Mouse (Mus musculus) MEL (cell line): ENCODE data around the gene Klk4. TPM values are rescaled to one million over a fixed set of nuclear protein-coding genes. Genes with fewer than 3 reads are reported as not detected.

Experiments
- DNase-seq: peaks from one replicate; pipeline ENCODE4 v3.0.0; 2011; ENCODE audit warnings: low read depth, low spot score
- H3K27ac ChIP-seq: 2 replicates; pipeline ENCODE4 v1.5.1; 2012; ENCODE audit warnings: low read depth, mild to moderate bottlenecking, control low read depth, low read length, moderate library complexity; ENCODE audit not compliant: control insufficient read depth
- H3K27me3 ChIP-seq, 2 experiments: fragments of 150-350 bp in 1 of 2; sonication (generic) in 1 of 2; 2 replicates each; pipeline ENCODE4 v1.6.1; 2012; ENCODE audit warnings: low read length in 2 of 2, mild to moderate bottlenecking in 2 of 2, improper control_type of control experiment in 1 of 2, moderate library complexity in 1 of 2; ENCODE audit not compliant: insufficient read depth in 2 of 2, control insufficient read depth in 1 of 2
- H3K36me3 ChIP-seq, 2 experiments: 2 replicates each; pipeline ENCODE4 v1.6.1; 2012 to 2014; ENCODE audit warnings: low read length in 2 of 2, improper control_type of control experiment in 1 of 2, inconsistent platforms in 1 of 2, mild to moderate bottlenecking in 1 of 2; ENCODE audit not compliant: insufficient read depth in 2 of 2, control insufficient read depth in 1 of 2
- H3K4me1 ChIP-seq, 2 experiments: fragments of 150-350 bp in 1 of 2; sonication (generic) in 1 of 2; 2 replicates each; pipeline ENCODE4 v1.6.1; 2012; ENCODE audit warnings: low read length in 2 of 2, improper control_type of control experiment in 1 of 2, mild to moderate bottlenecking in 1 of 2; ENCODE audit not compliant: insufficient read depth in 2 of 2, control insufficient read depth in 1 of 2
- H3K4me3 ChIP-seq, 2 experiments: fragments of 150-350 bp in 1 of 2; sonication (generic) in 1 of 2; 2 replicates each; pipeline ENCODE4 v1.5.1; 2012; ENCODE audit warnings: low read depth in 2 of 2, low read length in 2 of 2, mild to moderate bottlenecking in 2 of 2, moderate library complexity in 2 of 2, control low read depth in 1 of 2, improper control_type of control experiment in 1 of 2; ENCODE audit not compliant: control insufficient read depth in 1 of 2, insufficient read depth in 1 of 2
- H3K79me2 ChIP-seq: 2 replicates; pipeline ENCODE4 v1.6.1; 2012; ENCODE audit warnings: mild to moderate bottlenecking, low read length, moderate library complexity; ENCODE audit not compliant: control insufficient read depth, poor library complexity, insufficient read depth
- H3K9ac ChIP-seq: 2 replicates; pipeline ENCODE4 v1.6.1; 2012; ENCODE audit warnings: low read depth, mild to moderate bottlenecking, control low read depth, low read length, moderate library complexity; ENCODE audit not compliant: control insufficient read depth, poor library complexity, severe bottlenecking
- H3K9me3 ChIP-seq: fragments of 150-350 bp; sonication (generic); replicated peaks from 2 replicates; pipeline ENCODE4 v1.6.1; 2012; ENCODE audit warnings: mild to moderate bottlenecking, low read length, improper control_type of control experiment, moderate library complexity; ENCODE audit not compliant: insufficient read depth
- CHD1 ChIP-seq: IDR thresholded peaks from 2 replicates; pipeline ENCODE4 v1.6.1; 2012; ENCODE audit warnings: low read depth, mild to moderate bottlenecking, inconsistent platforms, low read length, improper control_type of control experiment
- CTCF ChIP-seq, 3 experiments: IDR thresholded peaks in 2 of 3; conservative IDR thresholded peaks in 1 of 3; 2 replicates each; pipeline ENCODE4 v1.5.1; 2011 to 2012; ENCODE audit warnings: low read length in 3 of 3, low read depth in 2 of 3, mild to moderate bottlenecking in 2 of 3, improper control_type of control experiment in 1 of 3, inconsistent platforms in 1 of 3, mixed read lengths in 1 of 3, moderate library complexity in 1 of 3; ENCODE audit not compliant: control insufficient read depth in 1 of 3, insufficient read depth in 1 of 3, poor library complexity in 1 of 3, severe bottlenecking in 1 of 3
- ELF1 ChIP-seq: IDR thresholded peaks from 2 replicates; pipeline ENCODE4 v1.6.1; 2014; ENCODE audit warnings: low read depth, mild to moderate bottlenecking, inconsistent platforms, low read length, improper control_type of control experiment, moderate library complexity
- GABPA ChIP-seq: IDR thresholded peaks from 2 replicates; pipeline ENCODE4 v1.6.1; 2012; ENCODE audit warnings: low read depth, mild to moderate bottlenecking, inconsistent platforms, low read length, improper control_type of control experiment, moderate library complexity
- GATA1 ChIP-seq: IDR thresholded peaks from 2 replicates; pipeline ENCODE4 v1.6.1; 2011; ENCODE audit warnings: low read depth, low read length, improper control_type of control experiment
- HCFC1 ChIP-seq: IDR thresholded peaks from 2 replicates; pipeline ENCODE4 v1.6.1; 2012; ENCODE audit warnings: low read depth, mild to moderate bottlenecking, inconsistent platforms, low read length, improper control_type of control experiment, moderate library complexity
- JUND ChIP-seq: IDR thresholded peaks from 2 replicates; pipeline ENCODE4 v1.6.1; 2011; ENCODE audit warnings: low read depth, mild to moderate bottlenecking, improper control_type of control experiment, low read length
- KAT2A ChIP-seq: conservative IDR thresholded peaks from 2 replicates; pipeline ENCODE4 v1.6.1; 2012; ENCODE audit warnings: low read depth, low read length, improper control_type of control experiment, inconsistent platforms
- MAFK ChIP-seq: IDR thresholded peaks from 2 replicates; pipeline ENCODE4 v1.6.1; 2011; ENCODE audit warnings: low read depth, mild to moderate bottlenecking, low read length, improper control_type of control experiment, borderline replicate concordance
- MEF2A ChIP-seq: IDR thresholded peaks from 2 replicates; pipeline ENCODE4 v1.6.1; 2014; ENCODE audit warnings: low read depth, mild to moderate bottlenecking, inconsistent platforms, low read length, improper control_type of control experiment; ENCODE audit not compliant: poor library complexity, insufficient replicate concordance, severe bottlenecking; ENCODE audit errors: extremely low read depth
- MYB ChIP-seq: IDR thresholded peaks from 2 replicates; pipeline ENCODE4 v1.6.1; 2011; ENCODE audit warnings: mild to moderate bottlenecking, low read depth, low read length, improper control_type of control experiment
- MYC ChIP-seq: IDR thresholded peaks from 2 replicates; pipeline ENCODE4 v1.6.1; 2011; ENCODE audit warnings: low read depth, mild to moderate bottlenecking, low read length, improper control_type of control experiment, moderate library complexity
- NELFE ChIP-seq: IDR thresholded peaks from 2 replicates; pipeline ENCODE4 v1.6.1; 2011; ENCODE audit warnings: low read depth, low read length, improper control_type of control experiment
- NRF1 ChIP-seq: IDR thresholded peaks from 2 replicates; pipeline ENCODE4 v1.6.1; 2014; ENCODE audit warnings: low read depth, mild to moderate bottlenecking, inconsistent platforms, low read length, improper control_type of control experiment, moderate library complexity; ENCODE audit not compliant: poor library complexity, insufficient read depth, severe bottlenecking
- POLR2AphosphoS5 ChIP-seq: IDR thresholded peaks from 2 replicates; pipeline ENCODE4 v1.6.1; 2012; ENCODE audit warnings: low read depth, borderline replicate concordance, mild to moderate bottlenecking, inconsistent platforms, low read length, moderate library complexity, mixed read lengths
- RAD21 ChIP-seq: IDR thresholded peaks from 2 replicates; pipeline ENCODE4 v1.6.1; 2011; ENCODE audit warnings: mild to moderate bottlenecking, low read depth, low read length, improper control_type of control experiment
- RCOR1 ChIP-seq: IDR thresholded peaks from 2 replicates; pipeline ENCODE4 v1.6.1; 2012; ENCODE audit warnings: low read depth, mild to moderate bottlenecking, inconsistent platforms, low read length, improper control_type of control experiment
- SIN3A ChIP-seq: IDR thresholded peaks from 2 replicates; pipeline ENCODE4 v1.6.1; 2012; ENCODE audit warnings: low read length, improper control_type of control experiment, inconsistent platforms
- SMC3 ChIP-seq: IDR thresholded peaks from 2 replicates; pipeline ENCODE4 v1.6.1; 2011; ENCODE audit warnings: low read depth, low read length, improper control_type of control experiment
- TAL1 ChIP-seq: IDR thresholded peaks from 2 replicates; pipeline ENCODE4 v1.6.1; 2012; ENCODE audit warnings: mild to moderate bottlenecking, inconsistent platforms, low read length, moderate library complexity, mixed read lengths
- TCF12 ChIP-seq: IDR thresholded peaks from 2 replicates; pipeline ENCODE4 v1.6.1; 2014; ENCODE audit warnings: low read depth, mild to moderate bottlenecking, inconsistent platforms, low read length, improper control_type of control experiment, moderate library complexity
- USF1 ChIP-seq: IDR thresholded peaks from 2 replicates; pipeline ENCODE4 v1.6.1; 2014; ENCODE audit warnings: low read depth, mild to moderate bottlenecking, inconsistent platforms, low read length, improper control_type of control experiment, moderate library complexity
- ZC3H11A ChIP-seq: IDR thresholded peaks from 2 replicates; pipeline ENCODE4 v1.6.1; 2012; ENCODE audit warnings: low read depth, mild to moderate bottlenecking, inconsistent platforms, low read length, improper control_type of control experiment
- ZKSCAN1 ChIP-seq: IDR thresholded peaks from 2 replicates; pipeline ENCODE4 v1.6.1; 2012; ENCODE audit warnings: low read depth, mild to moderate bottlenecking, inconsistent platforms, low read length, improper control_type of control experiment, moderate library complexity
- polyA plus RNA-seq, 2 experiments: library from polyadenylated mRNA; stranded (reverse) in 1 of 2; unstranded in 1 of 2; fragments of >175 nt in 1 of 2; fragments of >200 nt in 1 of 2; gene quantifications; 2 replicates each; pipeline versions ENCODE4 v1.2.1 to v1.2.4; 2012; ENCODE audit warnings: low replicate concordance in 2 of 2, low read depth in 1 of 2; ENCODE audit not compliant: insufficient read length in 2 of 2, insufficient read depth in 1 of 2, missing spikeins in 1 of 2
- total RNA-seq: library from RNA; depleted of rRNA; stranded (reverse); fragments of 300-350 nt; gene quantifications from 2 replicates; pipeline ENCODE4 v1.2.3, GENCODE M21; 2012

The Klk4 gene
- total and polyA plus RNA-seq, 3 experiments, result not detected

GRCm38 (mm10) chr7:43918871-43919270, 37.9 kb downstream of the Klk4 start:
- H3K36me3 ChIP-seq, result no peaks in the 10 kb centered on the region
- H3K4me1 ChIP-seq, result no peaks in the 10 kb centered on the region
- no peaks in the 10 kb centered on the region for H3K27me3 ChIP-seq
- TF ChIP-seq ELF1 (no peak), NRF1 (no peak), TCF12 (no peak), KAT2A (no peak), CHD1 (no peak), GABPA (no peak), HCFC1 (no peak), MYB (no peak), SIN3A (no peak), MEF2A (no peak), USF1 (no peak), RAD21 (no peak), ZKSCAN1 (no peak), SMC3 (no peak), TAL1 (no peak), CTCF (IDR thresholded peaks at IDR 0.05 in 2 of 3, conservative IDR thresholded peaks at IDR 0.05 in 1 of 3; ENCODE audit: control insufficient read depth in 1 of 3, insufficient read depth in 1 of 3, low read depth in 2 of 3, low read length in 3 of 3, poor library complexity in 1 of 3, severe bottlenecking in 1 of 3) (no peak)
- TF ChIP-seq, all 39 proteins: peak for 0
- H3K4me3 ChIP-seq, result no peak overlapping the region
- no peak overlapping the region for H3K9ac ChIP-seq
- no peaks in the 10 kb centered on the region for H3K79me2 ChIP-seq
- no peak overlapping the region for H3K27ac ChIP-seq
- DNase-seq, result no peak
- H3K9me3 ChIP-seq, result no peaks in the 10 kb centered on the region

GRCm38 (mm10) chr7:43919559-43920451, 38.8 kb downstream of the Klk4 start:
- Histone ChIP-seq H3K36me3 (no peaks in the 10 kb centered on the region), H3K9me3 (no peaks in the 10 kb centered on the region), H3K27me3 (no peaks in the 10 kb centered on the region), H3K79me2 (no peaks in the 10 kb centered on the region), H3K9ac (no peak overlapping the region), H3K4me1 (no peaks in the 10 kb centered on the region), H3K4me3 (no peak overlapping the region), H3K27ac (no peak overlapping the region)
- DNase-seq, result peak; percentile 2
- TF ChIP-seq NRF1, result no peak
- no peak for TF ChIP-seq NELFE
- TF ChIP-seq GATA1, result no peak
- no peak for TF ChIP-seq JUND
- no peak for TF ChIP-seq MYC
- no peak for TF ChIP-seq ZC3H11A
- TF ChIP-seq MAFK, result no peak
- TF ChIP-seq KAT2A, result no peak
- no peak for TF ChIP-seq POLR2AphosphoS5
- no peak for TF ChIP-seq RCOR1
- no peak for TF ChIP-seq USF1
- no peak for TF ChIP-seq MYB
